Mouse (Mus musculus): ENCODE measurements around the gene Bcap29. TPM values are rescaled to one million over a fixed set of nuclear protein-coding genes. Genes with fewer than 3 reads are reported as not detected.
A peak's percentile ranks its signal among the peaks of the same experiment; 100 is the strongest.
"Not testable (repeated sequence)": the region's sequence is repeated elsewhere in the genome, so short reads cannot be mapped to it uniquely, and the experiment has no call there.

Gene Bcap29
- polyA plus RNA-seq, 1 experiment from 2014 or later, result 32.7 TPM

DNA sequence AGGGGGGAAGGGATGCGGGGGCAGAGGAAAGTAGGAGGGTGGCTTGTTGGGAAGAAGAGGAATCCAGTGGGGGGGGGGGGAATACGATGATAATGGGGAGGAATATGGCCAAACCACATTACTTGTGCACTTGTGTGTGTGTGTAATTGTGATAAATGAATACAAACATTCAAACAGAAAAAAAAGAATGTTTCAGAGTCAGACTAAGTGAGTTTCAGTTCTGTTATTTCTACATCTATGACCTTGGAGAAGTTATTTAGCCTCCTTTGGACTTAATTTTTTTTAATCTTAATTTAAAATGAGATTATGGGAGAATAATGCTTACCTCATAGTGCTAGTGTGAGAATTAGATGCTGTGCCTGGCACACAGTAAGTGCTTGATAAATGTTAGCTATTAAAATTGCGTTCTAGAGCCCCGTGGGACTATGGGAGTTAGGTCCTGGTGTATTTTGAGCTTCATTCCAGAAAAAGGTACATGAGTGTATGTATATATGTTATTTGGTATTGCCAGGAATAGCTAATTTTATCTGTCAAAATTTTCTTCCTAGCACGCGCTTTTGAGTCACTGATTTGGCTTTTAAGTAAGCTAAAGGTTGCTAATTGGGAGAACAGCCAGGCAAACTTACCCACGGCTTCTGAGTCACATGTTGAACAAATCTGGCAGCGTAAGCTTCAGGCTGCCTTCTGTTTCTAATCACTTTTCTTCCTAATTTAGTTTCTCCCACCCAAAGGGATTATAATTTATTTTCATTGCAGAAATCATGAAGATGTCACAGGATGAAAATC lies 55.6 kb downstream of the Bcap29 start:
- WGBS, result 70% methylated on average over 8 of the region's 8 CpGs
- H3K4me1 ChIP-seq, result 0 out of 2 replicates have a peak, but pooled peaks cover 7% of the 10 kb centered on the region
- ATAC-seq (ENCODE audit: insufficient number of reproducible peaks, insufficient read depth, low FRiP score, low TSS enrichment, low read depth), result no peak

DNA sequence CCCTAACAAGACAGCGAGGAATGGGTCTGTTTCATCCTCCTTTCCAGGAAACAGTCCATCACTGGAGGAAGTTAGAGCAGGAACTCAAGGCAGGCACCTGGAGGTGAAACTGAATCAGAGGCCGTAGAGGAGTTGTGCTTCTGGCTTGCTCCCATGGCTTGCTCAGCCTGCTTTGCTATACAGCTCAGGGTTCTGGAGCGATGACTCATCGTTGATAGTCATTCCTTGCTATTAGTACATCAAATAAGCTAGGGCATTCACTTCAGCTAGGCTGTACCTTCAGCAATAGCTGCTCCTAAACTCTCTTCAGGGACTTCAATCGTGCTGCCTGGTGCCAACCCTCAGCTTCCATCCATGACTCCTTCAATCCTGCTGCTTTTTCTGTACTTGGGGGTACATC lies 60.0 kb downstream of the Bcap29 start:
- Histone ChIP-seq H3K4me3 (no peak overlapping the region), H3K9ac (no peak overlapping the region), H3K4me2 (no peak overlapping the region), H3K27me3 (peaks cover 5% of the 10 kb centered on the region; the same call in 1 of the 2 replicates), H3K9me3 (no peaks in the 10 kb centered on the region), H3K4me1 (no peaks in the 10 kb centered on the region), H3K27ac (no peak overlapping the region), H3K36me3 (no peaks in the 10 kb centered on the region)
- 88% methylated on average over 5 of the region's 5 CpGs for WGBS
- ATAC-seq (ENCODE audit: insufficient number of reproducible peaks, insufficient read depth, low FRiP score, low TSS enrichment, low read depth), result no peak

More for the DNA sequence above, 55.6 kb downstream of the Bcap29 start:
- H3K27ac ChIP-seq, result no peak overlapping the region
- H3K9me3 ChIP-seq, result no peaks in the 10 kb centered on the region
- no peak overlapping the region for H3K4me2 ChIP-seq
- no peaks in the 10 kb centered on the region for H3K36me3 ChIP-seq
- no peak overlapping the region for H3K9ac ChIP-seq
- H3K27me3 ChIP-seq, result no peaks in the 10 kb centered on the region
- H3K4me3 ChIP-seq, result no peak overlapping the region

DNA sequence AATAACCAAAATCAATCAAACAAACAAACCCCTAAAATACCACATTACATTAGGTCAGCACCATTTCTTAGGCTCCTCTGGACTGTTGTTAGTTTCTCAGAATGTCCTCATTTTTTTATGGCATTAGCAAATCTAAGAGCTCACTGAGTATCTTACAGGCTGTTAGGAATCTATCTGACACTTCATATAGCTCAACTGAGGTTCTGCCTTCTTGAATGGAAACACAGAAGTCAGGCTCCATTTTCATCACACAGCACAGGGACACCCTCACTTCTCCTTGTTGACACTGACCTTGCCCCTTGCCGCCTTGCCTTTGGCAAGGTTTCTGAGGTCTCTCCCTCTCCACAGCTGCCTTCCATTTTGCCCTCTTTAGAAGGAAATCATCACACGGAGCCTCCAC lies 64.7 kb downstream of the Bcap29 start:
- WGBS, result 30% methylated on average over 2 of the region's 2 CpGs
- Histone ChIP-seq H3K36me3 (no peaks in the 10 kb centered on the region), H3K4me1 (no peaks in the 10 kb centered on the region), H3K27ac (no peak overlapping the region), H3K9ac (no peak overlapping the region), H3K9me3 (no peaks in the 10 kb centered on the region), H3K4me3 (no peak overlapping the region), H3K4me2 (no peak overlapping the region), H3K27me3 (peaks cover 8% of the 10 kb centered on the region; the same call in 1 of the 2 replicates)
- ATAC-seq (ENCODE audit: insufficient number of reproducible peaks, insufficient read depth, low FRiP score, low TSS enrichment, low read depth), result no peak

DNA sequence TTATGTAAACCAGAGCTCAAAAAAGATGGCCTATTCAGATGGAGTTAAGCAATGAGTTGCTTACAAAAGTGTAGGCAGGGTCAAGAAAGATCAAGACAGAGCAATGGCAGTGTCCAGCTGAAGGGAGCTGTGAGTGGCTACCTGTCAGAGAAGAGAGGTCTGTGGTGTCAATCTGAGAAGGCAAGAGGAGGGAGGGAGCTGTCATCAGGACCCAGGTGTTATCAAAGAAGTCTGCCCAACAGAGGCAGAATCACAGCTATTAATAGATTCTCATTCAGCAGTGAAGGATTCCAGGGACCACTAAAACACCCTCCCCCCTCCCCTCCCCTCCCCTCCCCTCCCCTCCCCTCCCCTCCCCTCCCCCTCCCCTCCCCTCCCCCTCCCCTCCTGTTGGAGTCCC lies 65.8 kb downstream of the Bcap29 start:
- H3K27ac ChIP-seq, result no peak overlapping the region
- no peaks in the 10 kb centered on the region for H3K4me1 ChIP-seq
- no peak overlapping the region for H3K4me3 ChIP-seq
- H3K4me2 ChIP-seq, result no peak overlapping the region
- ATAC-seq (ENCODE audit: insufficient number of reproducible peaks, insufficient read depth, low FRiP score, low TSS enrichment, low read depth), result no peak
- H3K9me3 ChIP-seq, result no peaks in the 10 kb centered on the region
- peaks cover 12% of the 10 kb centered on the region; the same call in 1 of the 2 replicates for H3K27me3 ChIP-seq
- H3K36me3 ChIP-seq, result no peaks in the 10 kb centered on the region
- H3K9ac ChIP-seq, result no peak overlapping the region

DNA sequence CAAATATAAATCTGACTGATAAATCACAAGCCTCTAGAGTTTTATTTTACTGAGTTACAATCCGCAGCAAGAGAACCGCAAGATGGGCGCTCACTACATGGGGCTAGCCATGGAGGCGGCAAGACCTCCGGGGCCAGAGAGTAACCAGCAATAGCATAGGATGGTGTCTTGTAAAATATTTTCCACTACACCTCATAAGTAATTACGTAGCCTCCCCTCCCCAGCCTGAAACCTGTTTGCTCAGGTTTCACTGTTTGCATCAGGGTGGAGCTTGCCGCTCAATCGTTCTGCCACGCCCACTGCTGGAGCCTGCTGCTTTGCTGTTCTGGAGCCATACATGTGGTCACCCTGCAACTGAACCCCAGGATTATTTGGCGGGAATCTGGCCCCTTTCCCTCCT lies 66.9 kb downstream of the Bcap29 start:
- not testable (repeated sequence) for H3K36me3 ChIP-seq; H3K9me3 ChIP-seq; H3K27ac ChIP-seq; H3K4me1 ChIP-seq; H3K9ac ChIP-seq; ATAC-seq (ENCODE audit: insufficient number of reproducible peaks, insufficient read depth, low FRiP score, low TSS enrichment, low read depth)
- 14% methylated on average over 10 of the region's 10 CpGs for WGBS
- peak overlapping the region; percentile 29 for H3K4me3 ChIP-seq
- H3K27me3 ChIP-seq, result peaks cover 17% of the 10 kb centered on the region
- H3K4me2 ChIP-seq, result peak overlapping the region; percentile 58

DNA sequence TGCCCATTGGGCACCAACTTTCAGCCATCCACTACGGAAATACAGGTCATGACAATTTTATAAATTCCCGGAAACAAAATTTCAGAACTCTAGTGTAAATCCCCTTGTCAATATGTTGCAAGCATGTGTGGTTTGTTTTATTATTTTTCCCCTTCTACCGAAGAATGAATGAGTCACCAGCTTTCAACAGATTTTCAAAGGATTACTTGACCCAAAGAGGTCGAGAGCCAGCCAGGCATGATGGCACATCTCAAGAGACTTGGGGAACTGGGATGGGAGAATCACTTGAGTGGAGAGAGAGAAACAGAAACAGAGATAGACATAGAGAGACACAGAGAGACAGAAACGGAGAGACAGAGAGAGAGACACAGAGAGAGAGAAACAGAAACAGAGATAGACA lies 73.7 kb downstream of the Bcap29 start:
- H3K9ac ChIP-seq, result no peak overlapping the region
- H3K4me3 ChIP-seq, result no peak overlapping the region
- H3K4me2 ChIP-seq, result no peak overlapping the region
- H3K36me3 ChIP-seq, result no peaks in the 10 kb centered on the region
- ATAC-seq (ENCODE audit: insufficient number of reproducible peaks, insufficient read depth, low FRiP score, low TSS enrichment, low read depth), result no peak
- H3K27me3 ChIP-seq, result peaks cover 73% of the 10 kb centered on the region
- H3K4me1 ChIP-seq, result peaks cover 12% of the 10 kb centered on the region
- no peak overlapping the region for H3K27ac ChIP-seq
- no peaks in the 10 kb centered on the region for H3K9me3 ChIP-seq
- 67% methylated on average over 5 of the region's 5 CpGs for WGBS

DNA sequence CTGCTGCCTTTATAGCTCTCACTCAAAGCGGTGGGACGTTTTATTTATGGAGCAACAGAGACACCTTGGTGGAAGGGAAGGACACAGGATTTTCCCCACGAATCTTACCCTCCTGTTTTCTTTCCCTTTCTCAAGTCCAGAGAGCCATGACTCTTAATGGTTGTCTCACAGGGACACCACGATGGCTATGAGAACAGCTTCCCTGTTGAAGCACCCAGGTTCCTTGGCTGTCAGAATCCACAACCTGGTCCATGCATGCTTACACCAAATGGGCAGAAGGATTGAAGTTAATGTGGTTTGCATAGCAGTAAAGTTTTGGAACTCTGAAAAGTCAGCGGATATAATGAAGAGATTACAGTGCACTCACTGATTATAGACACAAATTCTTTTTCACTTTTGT lies 74.5 kb downstream of the Bcap29 start:
- WGBS, result 12% methylated on average over 5 of the region's 5 CpGs
- peaks cover 12% of the 10 kb centered on the region for H3K4me1 ChIP-seq
- H3K9ac ChIP-seq, result no peak overlapping the region
- no peaks in the 10 kb centered on the region for H3K36me3 ChIP-seq
- peaks cover 80% of the 10 kb centered on the region for H3K27me3 ChIP-seq
- no peak overlapping the region for H3K27ac ChIP-seq
- peak overlapping the region; percentile 52; the same call in 1 of the 2 replicates for H3K4me3 ChIP-seq
- no peak for ATAC-seq (ENCODE audit: insufficient number of reproducible peaks, insufficient read depth, low FRiP score, low TSS enrichment, low read depth)
- H3K4me2 ChIP-seq, result peak overlapping the region; percentile 91; the same call in 1 of the 2 replicates
- no peaks in the 10 kb centered on the region for H3K9me3 ChIP-seq

DNA sequence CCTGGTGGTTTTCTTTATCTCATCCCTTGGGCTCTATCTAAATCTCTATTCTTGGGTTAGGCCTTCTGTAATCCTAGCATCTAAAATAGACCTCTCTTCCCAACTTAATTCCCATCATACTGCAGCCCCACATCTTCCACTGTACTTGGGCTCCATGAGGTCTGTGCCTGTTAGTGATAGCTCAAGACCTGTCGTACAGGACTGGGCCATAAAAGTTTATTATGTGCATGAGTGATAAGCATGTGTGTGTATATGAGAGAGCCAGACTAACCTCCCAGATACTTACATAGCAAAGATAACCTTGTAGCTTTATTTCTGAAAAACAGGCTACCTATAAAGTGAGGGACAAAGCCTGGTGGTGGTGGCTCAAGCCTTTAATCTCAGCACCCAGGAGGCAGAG lies 80.1 kb downstream of the Bcap29 start:
- H3K4me2 ChIP-seq, result no peak overlapping the region
- H3K9me3 ChIP-seq, result no peaks in the 10 kb centered on the region
- no peaks in the 10 kb centered on the region for H3K36me3 ChIP-seq
- ATAC-seq (ENCODE audit: insufficient number of reproducible peaks, insufficient read depth, low FRiP score, low TSS enrichment, low read depth), result no peak
- H3K4me1 ChIP-seq, result peaks cover 33% of the 10 kb centered on the region
- no peak overlapping the region for H3K4me3 ChIP-seq
- no peak overlapping the region for H3K9ac ChIP-seq
- no peak overlapping the region for H3K27ac ChIP-seq
- 96% methylated on average over 1 of the region's 1 CpGs for WGBS
- peaks cover 66% of the 10 kb centered on the region for H3K27me3 ChIP-seq

DNA sequence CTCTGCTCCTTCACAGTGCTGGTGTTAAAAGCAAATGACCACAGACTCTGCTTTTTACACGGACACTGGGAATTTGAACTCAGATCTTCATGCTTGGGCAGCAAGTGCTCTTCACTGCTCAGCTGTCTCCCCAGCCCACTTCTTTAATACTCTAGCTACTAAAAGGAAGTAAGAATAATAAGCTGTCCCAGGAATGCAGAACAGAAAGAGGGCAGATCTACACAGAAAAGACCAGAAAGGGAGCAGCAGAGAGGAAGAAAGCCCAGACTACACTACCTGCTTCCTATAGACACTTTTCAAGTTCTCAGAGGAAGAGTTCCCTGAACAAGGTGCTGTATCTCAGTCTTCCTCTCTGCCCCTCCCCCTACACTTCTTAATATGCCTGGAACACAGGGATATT lies 83.2 kb downstream of the Bcap29 start:
- 49% methylated on average over 1 of the region's 1 CpGs for WGBS
- H3K4me1 ChIP-seq, result peaks cover 26% of the 10 kb centered on the region
- H3K4me2 ChIP-seq, result no peak overlapping the region

DNA sequence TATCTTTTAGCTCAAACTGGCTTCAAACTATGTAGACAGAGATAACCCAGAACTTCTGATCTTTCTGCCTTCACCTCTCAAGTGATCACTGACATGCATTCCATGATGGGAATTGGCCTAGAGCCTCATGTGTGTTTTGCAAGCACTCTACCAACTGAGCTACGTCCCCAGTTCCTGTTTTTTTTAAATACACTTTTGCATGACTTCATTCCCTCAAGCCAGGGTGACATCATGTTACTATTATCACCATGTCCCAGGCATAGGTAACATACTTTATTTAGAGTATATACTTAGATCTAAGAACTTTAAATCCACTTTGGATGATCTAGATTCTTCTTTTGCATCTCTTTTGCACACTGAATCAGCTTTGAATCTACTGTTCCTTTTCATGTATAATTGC lies 88.4 kb downstream of the Bcap29 start:
- peaks cover 15% of the 10 kb centered on the region; the same call in 1 of the 2 replicates for H3K27me3 ChIP-seq
- no peaks in the 10 kb centered on the region for H3K36me3 ChIP-seq
- ATAC-seq (ENCODE audit: insufficient number of reproducible peaks, insufficient read depth, low FRiP score, low TSS enrichment, low read depth), result no peak
- no peak overlapping the region for H3K4me3 ChIP-seq
- peaks cover 22% of the 10 kb centered on the region for H3K4me1 ChIP-seq
- WGBS, result 55% methylated on average over 1 of the region's 1 CpGs
- no peak overlapping the region for H3K27ac ChIP-seq
- H3K9ac ChIP-seq, result no peak overlapping the region
- no peaks in the 10 kb centered on the region for H3K9me3 ChIP-seq
- H3K4me2 ChIP-seq, result no peak overlapping the region

More for the DNA sequence above, 83.2 kb downstream of the Bcap29 start:
- no peak overlapping the region for H3K27ac ChIP-seq
- ATAC-seq (ENCODE audit: insufficient number of reproducible peaks, insufficient read depth, low FRiP score, low TSS enrichment, low read depth), result no peak
- no peak overlapping the region for H3K9ac ChIP-seq
- H3K36me3 ChIP-seq, result no peaks in the 10 kb centered on the region
- H3K27me3 ChIP-seq, result peaks cover 49% of the 10 kb centered on the region
- no peak overlapping the region for H3K4me3 ChIP-seq
- H3K9me3 ChIP-seq, result no peaks in the 10 kb centered on the region

DNA sequence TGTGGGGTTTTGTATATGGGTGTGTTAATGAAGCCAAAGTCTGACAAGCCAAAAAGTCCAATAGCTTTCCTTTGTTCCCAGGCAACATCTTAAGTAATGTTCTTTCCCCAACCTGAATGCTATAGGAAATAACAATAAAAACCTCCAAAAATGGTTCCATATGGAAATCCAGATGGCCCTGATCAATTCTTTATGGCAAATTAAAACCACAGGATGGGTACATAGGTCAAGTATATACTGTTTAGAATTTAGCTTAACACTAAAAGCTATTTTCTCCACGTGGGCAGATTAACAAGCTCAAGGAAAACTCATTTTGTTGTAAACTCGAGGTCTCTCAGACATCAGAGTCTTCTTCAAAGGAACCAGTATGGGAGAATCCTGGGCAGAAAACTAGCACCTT lies 89.2 kb downstream of the Bcap29 start:
- Histone ChIP-seq H3K9me3 (no peaks in the 10 kb centered on the region), H3K9ac (no peak overlapping the region), H3K4me2 (no peak overlapping the region), H3K4me1 (peaks cover 16% of the 10 kb centered on the region), H3K4me3 (no peak overlapping the region), H3K27me3 (peaks cover 18% of the 10 kb centered on the region; the same call in 1 of the 2 replicates), H3K27ac (no peak overlapping the region), H3K36me3 (no peaks in the 10 kb centered on the region)
- ATAC-seq (ENCODE audit: insufficient number of reproducible peaks, insufficient read depth, low FRiP score, low TSS enrichment, low read depth), result no peak
- 14% methylated on average over 2 of the region's 2 CpGs for WGBS

DNA sequence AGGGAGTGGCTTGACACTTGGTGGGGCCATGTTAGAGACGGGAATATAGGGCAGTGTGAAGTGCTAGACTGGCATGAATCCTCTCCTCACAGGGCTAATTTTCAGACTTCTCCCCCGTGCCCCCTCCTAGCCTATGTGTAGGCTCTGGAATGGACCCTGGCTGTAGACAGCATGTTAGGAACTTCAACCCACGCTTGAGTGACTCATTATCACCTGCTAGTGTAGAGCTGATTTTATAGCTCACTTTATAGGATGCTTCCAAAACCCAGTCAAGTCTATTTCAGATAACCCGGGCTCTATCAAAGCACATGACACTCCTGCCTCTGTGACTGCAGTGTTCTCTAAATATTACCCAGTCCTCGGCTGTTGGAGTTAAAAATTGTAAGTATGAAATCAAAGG lies 92.9 kb downstream of the Bcap29 start:
- Histone ChIP-seq H3K4me2 (no peak overlapping the region), H3K27ac (no peak overlapping the region), H3K9me3 (no peaks in the 10 kb centered on the region), H3K4me3 (no peak overlapping the region), H3K27me3 (peaks cover 9% of the 10 kb centered on the region; the same call in 1 of the 2 replicates), H3K36me3 (no peaks in the 10 kb centered on the region), H3K9ac (no peak overlapping the region), H3K4me1 (peaks cover 10% of the 10 kb centered on the region; the same call in 1 of the 2 replicates)
- no peak for ATAC-seq (ENCODE audit: insufficient number of reproducible peaks, insufficient read depth, low FRiP score, low TSS enrichment, low read depth)
- 75% methylated on average over 5 of the region's 5 CpGs for WGBS

Measured in embryonic facial prominence, embryonic 13.5 days (tissue).